Mouse (Mus musculus) brain, embryonic 14.5 days (tissue): ENCODE data around the gene Tgfbr3. TPM values are rescaled to one million over a fixed set of nuclear protein-coding genes. Genes with fewer than 3 reads are reported as not detected.

ENCODE experiments used
- DNase-seq: peaks from one replicate; pipeline ENCODE4 v3.0.0-alpha.2; 2011; ENCODE audit warnings: low read depth
- CTCF ChIP-seq: fragments of 200-500 bp; IDR thresholded peaks from 2 replicates; pipeline ENCODE4 v1.5.1; 2012; ENCODE audit warnings: inconsistent platforms, mild to moderate bottlenecking, moderate library complexity, borderline replicate concordance; ENCODE audit not compliant: insufficient read depth, insufficient read length; ENCODE audit errors: extremely low read depth
- POLR2A ChIP-seq: fragments of 200-500 bp; IDR thresholded peaks from 2 replicates; pipeline ENCODE4 v1.6.1; 2012; ENCODE audit warnings: mild to moderate bottlenecking, inconsistent platforms, borderline replicate concordance; ENCODE audit not compliant: poor library complexity, insufficient read depth, insufficient read length, severe bottlenecking; ENCODE audit errors: extremely low read depth
- polyA plus RNA-seq: library from polyadenylated mRNA; depleted of rRNA; stranded (reverse); fragments of >200 nt; gene quantifications from 2 replicates; pipeline ENCODE4 v1.2.3, GENCODE M21; 2012

Gene Tgfbr3
- polyA plus RNA-seq, 1 experiment = 5.2 TPM

GRCm38 (mm10) chr5:107143406-107143805 lies 146.0 kb downstream of the Tgfbr3 start:
- no peak for DNase-seq
- TF ChIP-seq POLR2A (no peak), CTCF (no peak)

GRCm38 (mm10) chr5:107142791-107143190 lies 146.6 kb downstream of the Tgfbr3 start:
- no peak for DNase-seq
- TF ChIP-seq POLR2A (no peak), CTCF (no peak)

- DNase-seq = no peak
- TF ChIP-seq CTCF = no peak
- no peak for TF ChIP-seq POLR2A
Measured at GRCm38 (mm10) chr5:107141375-107141774, 148.1 kb downstream of the Tgfbr3 start.

- TF ChIP-seq POLR2A (no peak), CTCF (no peak)
- DNase-seq = peak; percentile 80
Measured at GRCm38 (mm10) chr5:107139800-107140651, 149.4 kb downstream of the Tgfbr3 start.

GRCm38 (mm10) chr5:107133336-107133735 lies 156.1 kb downstream of the Tgfbr3 start:
- TF ChIP-seq POLR2A (no peak), CTCF (no peak)
- no peak for DNase-seq

- TF ChIP-seq CTCF = no peak
- no peak for TF ChIP-seq POLR2A
- DNase-seq = no peak
Measured at GRCm38 (mm10) chr5:107132231-107132630, 157.2 kb downstream of the Tgfbr3 start.

- no peak for DNase-seq
- no peak for TF ChIP-seq POLR2A
- TF ChIP-seq CTCF = no peak
Measured at GRCm38 (mm10) chr5:107129304-107129703, 160.1 kb downstream of the Tgfbr3 start.

- no peak for TF ChIP-seq CTCF
- TF ChIP-seq POLR2A = no peak
- peak; percentile 76 for DNase-seq
Measured at GRCm38 (mm10) chr5:107126561-107126960, 162.9 kb downstream of the Tgfbr3 start.

GRCm38 (mm10) chr5:107125131-107125530 lies 164.3 kb downstream of the Tgfbr3 start:
- TF ChIP-seq CTCF (no peak), POLR2A (no peak)
- no peak for DNase-seq

GRCm38 (mm10) chr5:107124531-107124930 lies 164.9 kb downstream of the Tgfbr3 start:
- peak; percentile 47 for DNase-seq
- TF ChIP-seq CTCF (no peak), POLR2A (no peak)

GRCm38 (mm10) chr5:107122622-107123021 lies 166.8 kb downstream of the Tgfbr3 start:
- TF ChIP-seq CTCF (no peak), POLR2A (no peak)
- DNase-seq = no peak

- no peak for DNase-seq
- TF ChIP-seq POLR2A (no peak), CTCF (no peak)
Measured at GRCm38 (mm10) chr5:107121086-107121485, 168.3 kb downstream of the Tgfbr3 start.
